Mouse (Mus musculus) heart, adult 2 months (tissue): ENCODE measurements around the gene Fgfr2. TPM values are rescaled to one million over a fixed set of nuclear protein-coding genes. Genes with fewer than 3 reads are reported as not detected.

Experiments used
- DNase-seq, 2 experiments: peaks; one replicate each; pipeline ENCODE4 v3.0.0; 2021
- H3K27ac ChIP-seq: fragments of 200-600 bp; 2 replicates; pipeline ENCODE4 v1.8.1; 2022
- H3K27me3 ChIP-seq: fragments of 200-500 bp; 2 replicates; pipeline ENCODE4 v1.6.1; 2012; ENCODE audit warnings: mild to moderate bottlenecking, low read length, inconsistent platforms, mixed read lengths; ENCODE audit not compliant: control insufficient read depth, insufficient read depth
- H3K36me3 ChIP-seq: fragments of 200-500 bp; 2 replicates; pipeline ENCODE4 v1.6.1; 2012; ENCODE audit warnings: low read length, inconsistent platforms; ENCODE audit not compliant: control insufficient read depth, insufficient read depth
- H3K4me1 ChIP-seq: fragments of 200-500 bp; 2 replicates; pipeline ENCODE4 v1.6.1; 2011; ENCODE audit warnings: low read length; ENCODE audit not compliant: control insufficient read depth, insufficient read depth
- H3K4me3 ChIP-seq: fragments of 200-600 bp; 2 replicates; pipeline ENCODE4 v1.8.1; 2022
- H3K79me2 ChIP-seq: fragments of 200-500 bp; replicated peaks from 2 replicates; pipeline ENCODE4 v1.6.1; 2012; ENCODE audit warnings: mild to moderate bottlenecking, inconsistent platforms, low read length, moderate library complexity, mixed read lengths; ENCODE audit not compliant: control insufficient read depth, insufficient read depth
- H3K9ac ChIP-seq: fragments of 200-500 bp; 2 replicates; pipeline ENCODE4 v1.6.1; 2012; ENCODE audit warnings: low read depth, mild to moderate bottlenecking, control low read depth, inconsistent platforms, low read length, mixed read lengths
- CTCF ChIP-seq: fragments of 200-600 bp; IDR thresholded peaks from 2 replicates; pipeline ENCODE4 v1.8.1; 2022; ENCODE audit warnings: antibody characterized with exemption, mild to moderate bottlenecking, moderate library complexity
- EP300 ChIP-seq: fragments of 200-500 bp; IDR thresholded peaks from 2 replicates; pipeline ENCODE4 v1.6.1; 2011; ENCODE audit warnings: low read depth, low read length, control low read depth; ENCODE audit not compliant: insufficient read depth
- POLR2A ChIP-seq: fragments of 200-500 bp; IDR thresholded peaks from 2 replicates; pipeline ENCODE4 v1.6.1; 2011; ENCODE audit warnings: mild to moderate bottlenecking, low read depth, low read length, control low read depth; ENCODE audit not compliant: insufficient read depth
- WGBS: fragments of 180-500 bp; shearing (Covaris S2); methylation state at CpG from one replicate; pipeline ENCODE4 v1.1.7; 2018; 5-methylcytosine and 5-hydroxymethylcytosine counted together
- intact Hi-C: fragments of 180-260 bp; cut with DNase I; formaldehyde crosslinking; loops from one replicate; pipeline ENCODE4 v1.15.1; 2025
- polyA plus RNA-seq: library from polyadenylated mRNA; depleted of rRNA; stranded (reverse); fragments of >200 nt; gene quantifications from 2 replicates; pipeline ENCODE4 v1.2.3, GENCODE M21; 2012
- total RNA-seq, 2 experiments: library from RNA; stranded (reverse); gene quantifications; 2 replicates each; pipeline ENCODE4 v1.2.3; 2021

The Fgfr2 gene
- total and polyA plus RNA-seq, 3 experiments, result 1.1 to 2.0 (median 1.3) TPM

DNA sequence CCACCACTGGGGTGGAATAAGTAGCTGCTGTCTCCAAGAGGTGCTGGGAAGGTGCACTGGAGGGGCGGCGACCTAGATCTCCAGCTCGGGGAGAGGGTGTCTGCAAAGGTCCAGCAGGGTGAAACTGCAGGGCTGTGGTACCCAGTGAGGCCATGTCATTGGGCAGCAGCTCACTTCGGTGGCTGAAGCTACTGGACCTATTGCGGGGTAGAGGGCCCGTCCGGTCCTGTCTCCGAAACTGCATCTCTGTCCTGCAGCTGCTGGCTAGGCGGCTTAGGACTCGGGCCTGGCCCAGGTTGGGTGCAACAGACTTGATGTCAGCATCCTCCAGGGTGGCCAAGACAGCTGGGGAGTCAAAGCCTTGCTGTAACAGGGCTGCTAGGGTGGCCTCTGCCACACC lies 109.2 kb downstream of the Fgfr2 start:
- no peak for DNase-seq
- Histone ChIP-seq H3K27me3 (no peaks in the 10 kb centered on the region), H3K27ac (no peak overlapping the region), H3K79me2 (peaks cover 2% of the 10 kb centered on the region), H3K36me3 (peaks cover 8% of the 10 kb centered on the region), H3K4me1 (peaks cover 13% of the 10 kb centered on the region), H3K4me3 (no peak overlapping the region), H3K9ac (no peak overlapping the region)
- intact Hi-C loops, result no loop called here
- no peak for TF ChIP-seq CTCF
- no peak for TF ChIP-seq EP300
- TF ChIP-seq POLR2A, result no peak
- WGBS, result 93% methylated on average over 10 of the region's 10 CpGs

- Histone ChIP-seq H3K9ac (no peak overlapping the region), H3K4me3 (no peak overlapping the region), H3K4me1 (peaks cover 14% of the 10 kb centered on the region), H3K79me2 (peaks cover 2% of the 10 kb centered on the region), H3K36me3 (peaks cover 8% of the 10 kb centered on the region), H3K27ac (no peak overlapping the region), H3K27me3 (no peaks in the 10 kb centered on the region)
- TF ChIP-seq CTCF (no peak), POLR2A (no peak), EP300 (no peak)
- no peak for DNase-seq
- intact Hi-C loops, result no loop called here
- 44% methylated on average over 14 of the region's 14 CpGs for WGBS
These were observed 110.3 kb downstream of the Fgfr2 start for GRCm38 (mm10) chr7:133012637-133013366.

GRCm38 (mm10) chr7:133011611-133012010 lies 111.5 kb downstream of the Fgfr2 start:
- Histone ChIP-seq H3K27me3 (no peaks in the 10 kb centered on the region), H3K36me3 (peaks cover 8% of the 10 kb centered on the region), H3K9ac (no peak overlapping the region), H3K79me2 (peaks cover 2% of the 10 kb centered on the region), H3K4me1 (peaks cover 20% of the 10 kb centered on the region), H3K27ac (no peak overlapping the region), H3K4me3 (no peak overlapping the region)
- DNase-seq, result no peak
- TF ChIP-seq POLR2A (no peak), EP300 (no peak), CTCF (no peak)
- intact Hi-C loops, result no loop called here
- 31% methylated on average over 4 of the region's 4 CpGs for WGBS

DNA sequence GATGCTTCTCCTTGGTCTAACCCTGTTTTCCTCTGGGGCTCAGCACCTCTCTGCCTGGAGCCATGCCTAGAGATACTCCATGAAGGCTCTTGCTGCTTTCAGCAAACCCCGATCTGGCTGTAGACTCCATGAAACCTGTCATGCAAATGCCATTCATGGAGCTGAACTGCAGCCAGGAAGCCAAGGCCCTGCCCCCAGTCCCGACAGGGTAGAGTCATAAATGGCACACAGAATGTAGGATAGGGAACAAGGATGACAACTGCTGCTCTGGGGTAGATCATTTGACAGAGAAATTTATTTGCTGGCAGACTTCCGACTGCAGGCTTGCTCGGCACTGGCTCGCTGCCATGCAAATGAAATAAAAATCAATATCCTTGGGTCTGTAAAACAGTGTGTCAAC lies 112.0 kb downstream of the Fgfr2 start:
- Histone ChIP-seq H3K4me1 (peaks cover 20% of the 10 kb centered on the region), H3K27me3 (no peaks in the 10 kb centered on the region), H3K4me3 (no peak overlapping the region), H3K9ac (no peak overlapping the region), H3K79me2 (peaks cover 2% of the 10 kb centered on the region), H3K27ac (no peak overlapping the region), H3K36me3 (peaks cover 8% of the 10 kb centered on the region)
- intact Hi-C loops, result no loop called here
- DNase-seq, result peak in 1 of 2 experiments; percentile 23
- TF ChIP-seq CTCF (no peak), EP300 (no peak), POLR2A (no peak)
- 25% methylated on average over 5 of the region's 5 CpGs for WGBS

DNA sequence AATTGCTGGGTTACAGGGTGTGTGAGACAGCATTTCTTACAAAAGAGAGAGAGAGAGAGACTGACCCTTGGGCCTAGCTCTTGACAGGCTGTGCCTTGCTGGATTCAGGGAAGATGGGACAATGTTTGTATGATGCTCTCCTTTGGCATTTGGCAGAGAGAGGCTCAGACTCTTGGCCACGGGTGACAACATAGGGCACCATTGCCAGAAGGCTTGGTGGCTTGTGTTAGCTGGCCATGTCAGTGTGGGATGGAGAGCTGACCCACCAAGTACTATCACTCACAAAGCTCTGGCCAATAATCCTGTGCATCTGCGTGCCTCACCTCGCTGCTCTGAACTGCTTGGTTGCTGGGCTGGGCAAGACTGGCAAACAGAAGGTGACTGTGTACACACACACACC lies 112.7 kb downstream of the Fgfr2 start:
- H3K4me1 ChIP-seq, result peaks cover 19% of the 10 kb centered on the region
- H3K9ac ChIP-seq, result no peak overlapping the region

GRCm38 (mm10) chr7:133009676-133010075 lies 113.5 kb downstream of the Fgfr2 start:
- Histone ChIP-seq H3K36me3 (peaks cover 8% of the 10 kb centered on the region), H3K27ac (no peak overlapping the region), H3K4me3 (no peak overlapping the region), H3K27me3 (no peaks in the 10 kb centered on the region), H3K4me1 (peaks cover 18% of the 10 kb centered on the region), H3K9ac (no peak overlapping the region), H3K79me2 (peaks cover 2% of the 10 kb centered on the region)
- intact Hi-C loops, result no loop called here
- no peak for DNase-seq
- WGBS, result 81% methylated on average over 8 of the region's 8 CpGs
- TF ChIP-seq POLR2A, result no peak
- no peak for TF ChIP-seq EP300

More for the DNA sequence above, 112.7 kb downstream of the Fgfr2 start:
- Histone ChIP-seq H3K79me2 (peaks cover 2% of the 10 kb centered on the region), H3K27ac (no peak overlapping the region), H3K4me3 (no peak overlapping the region), H3K36me3 (peaks cover 8% of the 10 kb centered on the region), H3K27me3 (no peaks in the 10 kb centered on the region)
- TF ChIP-seq CTCF, result no peak
- TF ChIP-seq EP300, result no peak
- TF ChIP-seq POLR2A, result no peak
- no peak for DNase-seq
- intact Hi-C loops, result no loop called here
- WGBS, result 89% methylated on average over 3 of the region's 3 CpGs
